Mouse (Mus musculus) spleen, adult 2 months (tissue): ENCODE results near the gene Ripk4.

Source experiments
- CTCF ChIP-seq: fragments of 200-500 bp; IDR thresholded peaks from 2 replicates; pipeline ENCODE4 v1.5.1; 2011; ENCODE audit warnings: mild to moderate bottlenecking, inconsistent platforms; ENCODE audit not compliant: insufficient read depth, insufficient read length, insufficient replicate concordance; ENCODE audit errors: extremely low read depth
- POLR2A ChIP-seq: fragments of 200-500 bp; IDR thresholded peaks from 2 replicates; pipeline ENCODE4 v1.6.1; 2011; ENCODE audit warnings: low read depth, low read length, inconsistent platforms

GRCm38 (mm10) chr16:97797212-97797611 is 33.6 kb upstream of the Ripk4 start:
- no peak for TF ChIP-seq POLR2A
- TF ChIP-seq CTCF: no peak
